Mouse (Mus musculus) hindbrain, postnatal 0 days (tissue): ENCODE data around the gene Rhbg. TPM values are rescaled to one million over a fixed set of nuclear protein-coding genes. Genes with fewer than 3 reads are reported as not detected.

Experiments used
- ATAC-seq: fragments of 200-750 bp; cut with Nextera tagmentation; 2 replicates; pipeline ENCODE4 v1.8.0; 2017; ENCODE audit warnings: mild to moderate bottlenecking, moderate TSS enrichment, moderate library complexity
- DNase-seq: peaks from one replicate; pipeline ENCODE4 v3.0.0-alpha.2; 2015; ENCODE audit warnings: low spot score
- H3K27ac ChIP-seq: fragments of 300-500 bp; sonication (generic); 2 replicates; pipeline ENCODE4 v1.5.1; 2014; ENCODE audit warnings: mild to moderate bottlenecking
- H3K27me3 ChIP-seq: fragments of 300-500 bp; sonication (generic); 2 replicates; pipeline ENCODE4 v1.6.1; 2014; ENCODE audit warnings: low read length, mixed read lengths; ENCODE audit not compliant: insufficient read depth
- H3K36me3 ChIP-seq: fragments of 300-500 bp; sonication (generic); 2 replicates; pipeline ENCODE4 v1.6.1; 2014; ENCODE audit warnings: low read length, mixed read lengths; ENCODE audit not compliant: insufficient read depth
- H3K4me1 ChIP-seq: fragments of 300-500 bp; sonication (generic); 2 replicates; pipeline ENCODE4 v1.6.1; 2014; ENCODE audit warnings: antibody characterized with exemption, low read length, mixed read lengths; ENCODE audit not compliant: insufficient read depth
- H3K4me2 ChIP-seq: fragments of 300-500 bp; sonication (generic); 2 replicates; pipeline ENCODE4 v1.6.1; 2014; ENCODE audit warnings: low read depth, mild to moderate bottlenecking, low read length, moderate library complexity, mixed read lengths
- H3K4me3 ChIP-seq: fragments of 300-500 bp; sonication (generic); 2 replicates; pipeline ENCODE4 v1.5.1; 2014; ENCODE audit warnings: low read length
- H3K9ac ChIP-seq: fragments of 300-500 bp; sonication (generic); replicated peaks from 2 replicates; pipeline ENCODE4 v1.6.1; 2014; ENCODE audit warnings: mild to moderate bottlenecking, low read length, moderate library complexity, mixed read lengths
- H3K9me3 ChIP-seq: fragments of 300-500 bp; sonication (generic); 2 replicates; pipeline ENCODE4 v1.6.1; 2016; ENCODE audit warnings: low read length, mixed read lengths
- CTCF ChIP-seq: IDR thresholded peaks from 2 replicates; pipeline ENCODE4 v1.5.1; 2016; ENCODE audit warnings: antibody characterized with exemption, control low read depth, low read depth
- WGBS: fragments of 180-500 bp; shearing (Covaris S2); extraction: QIAGEN DNeasy Blood & Tissue Kit; methylation state at CpG from one replicate; pipeline ENCODE4 v1.1.7; 2014; 5-methylcytosine and 5-hydroxymethylcytosine counted together
- polyA plus RNA-seq: library from polyadenylated mRNA; unstranded; fragments of >200 nt; fragmentation: Nextera tagmentation; extraction: Ambion mirVana; gene quantifications from 2 replicates; pipeline ENCODE4 v1.2.1, GENCODE M21; 2015
- total RNA-seq: library from RNA; depleted of rRNA; stranded (reverse); fragments of >200 nt; gene quantifications from 2 replicates; pipeline ENCODE4 v1.2.3, GENCODE M21; 2014

Rhbg gene
- total and polyA plus RNA-seq, 2 experiments from 2014 or later, result 0.43 to 0.94 TPM

DNA sequence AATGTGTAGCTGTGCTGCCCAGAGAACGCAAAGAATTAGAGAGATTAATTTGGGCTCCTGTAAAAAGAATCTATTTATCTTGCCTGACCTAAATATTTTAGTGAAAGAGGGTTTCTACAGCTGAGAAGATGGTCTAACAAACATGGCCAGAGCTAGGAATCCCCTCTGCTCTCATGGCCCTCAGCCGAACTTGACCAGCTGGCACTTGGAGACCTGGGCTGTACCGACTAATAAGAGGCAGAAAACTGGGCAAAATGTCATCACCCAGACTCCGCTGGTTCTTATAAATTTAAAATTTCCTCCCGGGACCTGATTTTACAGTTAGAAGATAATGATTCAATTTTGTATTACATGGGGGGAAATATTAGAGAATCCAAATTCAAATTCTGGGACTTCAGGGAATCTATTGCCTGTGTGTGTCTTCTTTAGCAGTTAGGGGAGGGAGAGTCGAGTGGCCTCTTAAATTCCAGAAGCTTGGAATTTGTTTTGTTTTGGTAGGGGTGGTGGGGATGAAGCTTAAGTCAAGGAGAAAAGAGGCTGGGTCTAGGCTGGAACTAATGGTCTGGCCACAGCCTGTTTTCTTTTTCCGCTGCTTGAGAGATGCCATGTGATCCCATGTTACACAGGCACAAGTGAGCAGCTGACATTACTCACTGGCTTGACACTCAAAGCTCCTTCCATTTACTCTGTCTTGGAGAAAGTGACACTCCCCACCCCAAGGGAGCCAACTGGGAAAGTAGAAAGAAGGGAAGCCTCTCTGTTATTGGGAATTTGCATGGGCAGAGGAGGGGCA lies 37.8 kb downstream of the Rhbg start:
- H3K4me2 ChIP-seq, result peak overlapping the region; percentile 66
- H3K36me3 ChIP-seq, result peaks cover 11% of the 10 kb centered on the region; the same call in 1 of the 2 replicates
- 0 out of 2 replicates have a peak, but pooled peaks cover 4% of the 10 kb centered on the region for H3K27me3 ChIP-seq
- ATAC-seq (no peak), DNase-seq (peak; percentile 67)
- peaks cover 39% of the 10 kb centered on the region for H3K4me1 ChIP-seq
- H3K9me3 ChIP-seq, result no peaks in the 10 kb centered on the region
- peak overlapping the region; percentile 88 for H3K9ac ChIP-seq
- peak overlapping the region; percentile 66 for H3K4me3 ChIP-seq
- 4% methylated on average over 7 of the region's 7 CpGs for WGBS
- TF ChIP-seq CTCF, result no peak
- H3K27ac ChIP-seq, result peak overlapping the region; percentile 93

DNA sequence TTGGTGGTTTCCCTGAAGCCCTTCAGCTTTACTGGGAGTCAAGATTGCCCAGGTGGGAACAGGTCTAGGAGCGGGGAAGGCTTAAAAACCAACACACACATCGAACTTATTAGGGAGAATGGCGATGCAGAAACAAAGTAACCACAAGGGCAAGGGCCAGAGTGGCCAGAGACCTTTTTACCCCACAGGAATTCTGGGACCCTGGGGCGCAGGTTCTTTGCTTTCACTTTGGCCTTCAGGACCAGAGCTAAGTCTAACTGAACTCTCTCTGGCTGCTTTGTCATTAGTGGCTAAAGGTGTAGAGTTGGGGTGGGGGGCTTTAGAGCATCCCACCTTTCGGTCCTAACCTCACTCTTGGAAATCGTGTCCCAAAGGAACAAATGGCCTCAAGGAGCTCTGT lies 38.4 kb downstream of the Rhbg start:
- 8% methylated on average over 6 of the region's 6 CpGs for WGBS
- no peak for TF ChIP-seq CTCF
- peak overlapping the region; percentile 88 for H3K9ac ChIP-seq
- H3K4me2 ChIP-seq, result peak overlapping the region; percentile 66
- no peak for ATAC-seq
- no peaks in the 10 kb centered on the region for H3K9me3 ChIP-seq
- peak overlapping the region; percentile 93 for H3K27ac ChIP-seq
- no peak for DNase-seq
- 0 out of 2 replicates have a peak, but pooled peaks cover 4% of the 10 kb centered on the region for H3K27me3 ChIP-seq
- H3K36me3 ChIP-seq, result peaks cover 6% of the 10 kb centered on the region; the same call in 1 of the 2 replicates
- peaks cover 32% of the 10 kb centered on the region for H3K4me1 ChIP-seq
- peak overlapping the region; percentile 66 for H3K4me3 ChIP-seq

DNA sequence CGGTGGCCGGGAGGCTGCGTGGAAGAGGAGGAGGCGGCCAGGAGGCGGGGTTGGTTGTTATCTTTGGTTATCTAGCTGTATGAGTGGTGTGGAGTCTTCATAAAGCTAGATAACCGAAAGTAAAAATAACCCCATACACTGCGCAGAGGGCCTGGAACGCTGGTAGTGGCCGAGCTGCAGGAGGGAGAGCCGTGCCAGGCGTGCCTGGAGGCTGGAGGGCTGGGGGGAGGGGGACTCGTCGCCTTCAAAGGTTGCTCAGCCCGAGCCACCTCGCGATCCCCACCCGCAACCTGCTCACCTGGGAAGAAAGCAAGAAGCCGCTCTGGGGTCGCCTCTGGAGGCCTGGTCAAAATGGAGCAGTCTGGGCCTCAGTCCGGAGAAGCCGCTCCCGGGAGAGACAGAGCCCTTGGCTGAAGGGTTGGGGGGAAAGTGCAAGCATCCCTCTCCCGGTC lies 38.9 kb downstream of the Rhbg start:
- peak overlapping the region; percentile 93 for H3K27ac ChIP-seq
- H3K9me3 ChIP-seq, result no peaks in the 10 kb centered on the region
- peak overlapping the region; percentile 66 for H3K4me2 ChIP-seq
- peak; percentile 44 for DNase-seq
- peak overlapping the region; percentile 88 for H3K9ac ChIP-seq
- H3K4me3 ChIP-seq, result peak overlapping the region; percentile 66
- no peak for ATAC-seq
- H3K36me3 ChIP-seq, result peaks cover 4% of the 10 kb centered on the region; the same call in 1 of the 2 replicates
- peaks cover 29% of the 10 kb centered on the region; the same call in 1 of the 2 replicates for H3K4me1 ChIP-seq
- 2% methylated on average over 23 of the region's 23 CpGs for WGBS
- no peak for TF ChIP-seq CTCF
- H3K27me3 ChIP-seq, result 0 out of 2 replicates have a peak, but pooled peaks cover 4% of the 10 kb centered on the region

DNA sequence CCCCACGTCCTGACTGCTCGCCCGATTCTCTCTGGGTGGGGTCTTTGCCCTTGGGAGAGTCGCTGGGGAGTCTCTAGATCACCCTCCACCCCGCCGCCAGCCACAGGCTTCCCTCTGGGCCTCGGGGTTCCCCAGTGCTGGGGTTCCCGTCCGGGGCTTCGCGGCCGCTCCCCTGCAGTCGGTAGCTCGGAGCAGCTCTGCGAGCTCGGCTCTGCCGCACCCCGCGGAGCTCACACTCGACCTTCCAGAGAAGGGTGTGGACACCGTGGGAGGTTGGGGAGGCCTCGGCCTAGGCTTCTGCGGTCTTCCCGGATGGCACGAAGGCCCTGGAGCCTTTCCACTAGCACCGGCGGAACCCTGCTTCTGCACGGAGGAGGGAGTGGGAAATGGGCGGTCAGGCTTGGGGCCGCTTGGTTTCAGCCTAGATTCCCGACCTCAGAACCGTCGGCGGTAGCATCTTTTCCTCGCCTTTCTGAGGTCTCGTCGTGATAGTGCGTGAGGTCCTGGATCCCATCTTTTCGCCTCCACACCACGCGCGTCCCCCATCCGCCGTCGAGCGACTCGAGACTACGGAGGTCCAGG lies 39.4 kb downstream of the Rhbg start:
- H3K27me3 ChIP-seq, result 0 out of 2 replicates have a peak, but pooled peaks cover 4% of the 10 kb centered on the region
- DNase-seq (peak; percentile 40), ATAC-seq (no peak)
- peaks cover 2% of the 10 kb centered on the region; the same call in 1 of the 2 replicates for H3K36me3 ChIP-seq
- peak overlapping the region; percentile 88 for H3K9ac ChIP-seq
- peak overlapping the region; percentile 66 for H3K4me3 ChIP-seq
- peak overlapping the region; percentile 93 for H3K27ac ChIP-seq
- H3K4me1 ChIP-seq, result peaks cover 28% of the 10 kb centered on the region; the same call in 1 of the 2 replicates
- WGBS, result 2% methylated on average over 48 of the region's 48 CpGs
- TF ChIP-seq CTCF, result no peak
- peak overlapping the region; percentile 66 for H3K4me2 ChIP-seq
- H3K9me3 ChIP-seq, result no peaks in the 10 kb centered on the region

DNA sequence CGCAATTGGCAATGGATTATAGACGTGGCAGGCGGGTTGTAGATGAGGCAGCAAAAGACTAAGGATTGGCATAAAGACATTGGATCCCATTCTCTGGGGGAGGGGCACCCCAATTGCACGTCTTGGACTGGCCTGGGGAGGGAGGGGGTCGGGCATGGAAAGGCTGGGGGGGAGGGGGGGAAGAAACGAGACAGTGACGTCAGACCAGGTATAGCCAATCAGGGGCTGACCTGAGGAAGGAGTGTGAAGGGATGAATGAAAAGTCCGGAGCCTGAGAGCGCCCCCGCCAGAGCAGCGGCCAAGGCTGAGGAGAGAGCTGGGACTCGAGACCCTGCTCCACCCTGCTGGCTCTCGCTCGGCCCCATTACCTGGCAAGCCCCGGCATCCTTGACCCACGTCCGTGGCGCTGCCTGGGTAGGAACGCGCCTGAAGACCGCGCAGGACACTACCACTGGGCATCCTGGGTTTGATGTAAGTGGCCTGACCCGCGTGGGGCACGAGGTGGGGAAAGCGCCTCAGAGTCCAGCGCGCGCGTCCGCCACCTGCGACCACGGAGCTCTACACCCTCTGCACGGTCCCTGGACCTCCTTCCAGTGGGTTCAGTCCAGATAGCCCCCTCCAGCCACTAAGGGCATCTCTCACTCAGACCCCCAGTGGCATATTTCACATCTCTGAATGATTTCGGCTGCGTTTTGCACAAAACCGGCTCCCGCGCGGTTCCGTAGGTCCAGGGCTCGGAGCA lies 40.1 kb downstream of the Rhbg start:
- TF ChIP-seq CTCF, result peak; percentile 54
- peaks cover 25% of the 10 kb centered on the region; the same call in 1 of the 2 replicates for H3K4me1 ChIP-seq
- H3K27ac ChIP-seq, result peak overlapping the region; percentile 93
- peak overlapping the region; percentile 88 for H3K9ac ChIP-seq
- no peaks in the 10 kb centered on the region for H3K36me3 ChIP-seq
- H3K27me3 ChIP-seq, result 0 out of 2 replicates have a peak, but pooled peaks cover 4% of the 10 kb centered on the region
- H3K4me3 ChIP-seq, result peak overlapping the region; percentile 66
- H3K9me3 ChIP-seq, result no peaks in the 10 kb centered on the region
- H3K4me2 ChIP-seq, result peak overlapping the region; percentile 66
- 2% methylated on average over 42 of the region's 42 CpGs for WGBS
- ATAC-seq, result peak; percentile 92
- DNase-seq, result peak; percentile 95

DNA sequence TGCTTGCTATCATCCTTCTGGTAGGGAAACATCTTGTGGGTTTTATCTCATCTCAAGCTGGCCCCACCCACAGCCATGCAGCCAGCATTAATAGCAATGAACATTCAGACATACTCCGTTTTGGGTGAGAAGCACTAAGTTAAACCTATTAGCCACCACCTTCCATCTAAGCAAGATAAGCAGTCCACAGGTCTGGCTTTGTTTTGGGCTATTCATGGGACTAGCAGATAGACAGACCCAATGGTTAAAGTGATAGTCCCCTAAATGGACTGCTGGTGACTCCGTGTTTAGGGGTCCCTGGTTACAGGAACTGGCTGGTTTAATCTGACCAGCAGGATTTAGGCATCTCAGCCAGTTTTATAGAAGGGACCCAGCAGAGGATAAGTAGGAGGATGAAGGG lies 41.5 kb downstream of the Rhbg start:
- ATAC-seq (no peak), DNase-seq (peak; percentile 28)
- Histone ChIP-seq H3K27ac (peak overlapping the region; percentile 93), H3K4me1 (peaks cover 22% of the 10 kb centered on the region; the same call in 1 of the 2 replicates), H3K9ac (peak overlapping the region; percentile 88; the same call in 1 of the 2 replicates), H3K4me3 (peak overlapping the region; percentile 66), H3K4me2 (peak overlapping the region; percentile 66), H3K36me3 (no peaks in the 10 kb centered on the region), H3K27me3 (0 out of 2 replicates have a peak, but pooled peaks cover 4% of the 10 kb centered on the region), H3K9me3 (no peaks in the 10 kb centered on the region)
- WGBS, result 9% methylated on average over 2 of the region's 2 CpGs
- TF ChIP-seq CTCF, result no peak
